Mouse (Mus musculus) bone marrow, adult 2 months (tissue): ENCODE results near the gene Tmem255b. TPM values are rescaled to one million over a fixed set of nuclear protein-coding genes. Genes with fewer than 3 reads are reported as not detected.

Experiments
- H3K27ac ChIP-seq: fragments of 200-500 bp; 2 replicates; pipeline ENCODE4 v1.5.1; 2012; ENCODE audit warnings: low read depth, mild to moderate bottlenecking, control low read depth, inconsistent platforms, low read length; ENCODE audit not compliant: control insufficient read depth, poor library complexity, insufficient read depth
- H3K4me1 ChIP-seq: fragments of 200-500 bp; 2 replicates; pipeline ENCODE4 v1.6.1; 2011; ENCODE audit warnings: low read length; ENCODE audit not compliant: control insufficient read depth, insufficient read depth
- H3K4me3 ChIP-seq: fragments of 200-500 bp; replicated peaks from 2 replicates; pipeline ENCODE3; 2011; ENCODE audit warnings: mild to moderate bottlenecking, low read depth, low read length, control low read depth; ENCODE audit not compliant: control insufficient read depth
- CTCF ChIP-seq: fragments of 200-500 bp; IDR thresholded peaks from 2 replicates; pipeline ENCODE4 v1.5.1; 2011; ENCODE audit warnings: low read length, control low read depth; ENCODE audit not compliant: control insufficient read depth, insufficient read depth
- POLR2A ChIP-seq: fragments of 200-500 bp; IDR thresholded peaks from 2 replicates; pipeline ENCODE4 v1.6.1; 2011; ENCODE audit warnings: low read depth, mild to moderate bottlenecking, control low read depth, low read length, borderline replicate concordance; ENCODE audit not compliant: control insufficient read depth
- WGBS: fragments of 180-500 bp; shearing (Covaris S2); methylation state at CpG from one replicate; pipeline ENCODE4 v1.1.7; 2018; 5-methylcytosine and 5-hydroxymethylcytosine counted together
- polyA plus RNA-seq: library from polyadenylated mRNA; stranded (reverse); fragments of >200 nt; gene quantifications from 2 replicates; pipeline ENCODE4 v1.2.4, GENCODE M21; 2011; ENCODE audit warnings: low replicate concordance; ENCODE audit not compliant: missing spikeins, insufficient read depth, insufficient read length

Tmem255b gene
- polyA plus RNA-seq, 1 experiment = not detected

DNA sequence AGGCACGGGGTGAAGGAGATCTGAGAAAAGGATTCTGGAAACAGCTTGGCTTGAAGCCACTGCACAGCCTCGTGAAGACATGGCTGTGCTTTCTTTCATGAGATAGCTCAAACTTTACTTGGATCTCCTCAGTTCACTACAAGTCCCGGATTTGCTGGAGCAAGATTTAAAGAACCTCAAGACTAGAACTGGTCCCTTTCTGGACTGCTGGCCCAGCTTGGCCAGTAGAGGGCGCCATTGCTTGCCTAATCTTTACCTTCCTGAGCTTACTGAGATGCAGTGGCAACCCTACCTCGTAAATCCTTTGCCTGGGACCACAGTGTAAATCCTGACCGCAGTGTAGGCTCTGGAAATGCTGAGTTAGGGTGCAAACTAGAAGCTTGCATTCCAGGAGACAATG, 23.4 kb upstream of the Tmem255b start:
- TF ChIP-seq POLR2A (no peak), CTCF (peak; percentile 81)
- H3K27ac ChIP-seq = no peak overlapping the region
- WGBS = 16% methylated on average over 6 of the region's 6 CpGs
- no peaks in the 10 kb centered on the region for H3K4me1 ChIP-seq
- H3K4me3 ChIP-seq = no peak overlapping the region

DNA sequence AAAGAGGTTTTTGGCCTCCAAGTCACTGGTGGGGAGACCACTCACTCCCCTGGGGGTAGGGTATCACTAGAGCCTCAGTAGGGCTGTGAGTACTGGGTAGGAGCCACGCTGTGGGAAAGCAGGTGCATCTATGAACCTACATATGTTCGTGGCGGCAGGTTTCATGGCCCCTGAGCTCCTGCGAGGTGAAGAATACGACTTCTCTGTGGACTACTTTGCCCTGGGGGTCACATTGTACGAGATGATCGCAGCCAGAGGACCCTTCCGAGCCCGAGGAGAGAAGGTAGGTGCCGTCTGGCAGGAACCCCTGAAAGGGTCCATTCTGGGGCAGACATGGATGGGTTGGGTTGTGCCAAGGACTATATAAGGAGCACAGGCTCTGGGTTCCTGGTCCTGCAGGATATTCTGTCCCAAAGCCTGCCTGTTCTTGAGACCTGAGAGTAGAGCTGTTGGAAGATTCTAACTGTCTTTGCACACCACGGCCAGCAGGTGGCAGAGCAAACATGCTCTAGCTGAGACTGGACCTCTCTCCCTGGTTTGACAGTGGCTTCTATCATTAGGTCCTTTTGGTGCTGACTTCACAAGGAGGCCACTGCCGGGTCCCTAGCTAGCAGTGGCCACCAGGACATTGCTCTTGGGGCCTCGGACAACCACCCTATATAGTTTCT, 22.0 kb upstream of the Tmem255b start:
- H3K27ac ChIP-seq = no peak overlapping the region
- 51% methylated on average over 13 of the region's 13 CpGs for WGBS
- no peak for TF ChIP-seq POLR2A
- TF ChIP-seq CTCF = peak; percentile 92
- no peak overlapping the region for H3K4me3 ChIP-seq
- no peaks in the 10 kb centered on the region for H3K4me1 ChIP-seq

DNA sequence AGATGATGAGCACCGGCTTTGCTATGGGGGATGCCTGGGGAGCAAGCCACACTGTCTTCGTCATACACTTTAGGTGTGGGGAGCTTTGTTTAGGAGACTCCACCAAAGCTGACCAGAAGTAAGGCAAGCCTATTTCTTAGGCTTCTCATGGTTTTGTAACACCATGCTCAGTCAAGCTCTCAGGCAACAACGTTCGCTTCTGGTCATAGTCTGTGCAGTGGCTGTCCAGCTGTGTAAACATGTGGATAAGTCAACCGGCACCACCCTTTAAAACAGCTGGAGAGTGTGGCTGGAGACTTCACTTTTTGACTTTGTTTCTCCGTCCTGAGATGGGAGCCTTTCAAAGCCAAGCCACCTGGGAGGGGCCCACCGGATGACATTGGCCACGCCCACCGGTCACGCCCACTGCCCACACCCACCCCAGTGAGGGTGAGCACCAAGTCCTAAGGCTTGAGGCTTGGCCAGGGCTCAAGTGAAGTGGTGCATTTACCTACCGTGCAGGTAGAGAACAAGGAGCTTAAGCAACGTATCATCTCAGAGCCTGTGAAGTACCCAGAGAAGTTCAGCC, 21.1 kb upstream of the Tmem255b start:
- 58% methylated on average over 12 of the region's 12 CpGs for WGBS
- no peak for TF ChIP-seq CTCF
- TF ChIP-seq POLR2A = no peak
- Histone ChIP-seq H3K4me1 (no peaks in the 10 kb centered on the region), H3K27ac (no peak overlapping the region), H3K4me3 (no peak overlapping the region)

DNA sequence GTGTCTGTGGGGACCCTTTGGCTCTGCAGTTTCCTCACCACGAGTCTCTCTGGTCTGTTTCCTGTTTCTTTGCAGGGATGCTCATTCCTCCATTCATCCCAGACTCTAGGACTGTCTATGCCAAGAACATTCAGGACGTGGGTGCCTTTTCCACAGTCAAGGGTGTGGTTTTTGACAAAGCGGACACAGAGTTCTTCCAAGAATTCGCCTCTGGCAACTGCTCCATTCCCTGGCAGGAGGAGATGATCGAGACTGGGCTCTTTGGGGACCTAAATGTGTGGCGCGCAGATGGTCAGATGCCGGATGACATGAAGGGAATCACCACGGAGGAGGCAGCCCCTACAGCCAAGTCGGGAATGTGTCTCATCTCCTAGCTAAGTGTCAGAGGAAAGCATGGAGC, 19.1 kb upstream of the Tmem255b start:
- no peak for TF ChIP-seq CTCF
- TF ChIP-seq POLR2A = no peak
- no peak overlapping the region for H3K27ac ChIP-seq
- WGBS = 61% methylated on average over 10 of the region's 10 CpGs
- H3K4me3 ChIP-seq = no peak overlapping the region
- no peaks in the 10 kb centered on the region for H3K4me1 ChIP-seq

DNA sequence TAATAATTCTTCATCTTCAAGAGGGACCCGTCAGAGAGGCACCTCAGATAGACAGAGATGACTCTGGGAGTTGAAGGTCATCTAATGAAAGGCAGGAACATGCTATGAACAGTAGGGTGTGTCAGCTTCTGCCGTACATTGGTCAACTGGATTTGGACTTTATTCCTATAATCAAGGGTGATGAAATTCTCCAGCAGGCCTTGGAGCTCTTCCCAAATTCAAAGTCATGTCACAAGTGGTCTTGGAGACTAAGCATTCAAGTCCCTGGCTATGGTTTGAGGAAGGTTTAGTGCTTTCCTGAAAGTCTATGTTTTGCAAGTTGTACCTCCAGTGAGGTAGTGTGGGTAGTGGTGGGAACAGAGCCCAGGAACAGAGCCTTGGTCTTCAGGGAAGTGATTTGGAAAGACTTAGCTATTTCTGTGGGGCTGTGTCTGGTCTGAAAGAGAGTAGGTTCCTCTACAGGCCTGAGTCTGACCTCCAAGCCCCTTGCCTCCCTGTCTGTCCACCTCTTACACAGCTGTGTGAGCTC, 15.8 kb upstream of the Tmem255b start:
- no peak overlapping the region for H3K4me3 ChIP-seq
- no peak for TF ChIP-seq CTCF
- no peak for TF ChIP-seq POLR2A
- 74% methylated on average over 2 of the region's 2 CpGs for WGBS
- no peaks in the 10 kb centered on the region for H3K4me1 ChIP-seq
- H3K27ac ChIP-seq = no peak overlapping the region

DNA sequence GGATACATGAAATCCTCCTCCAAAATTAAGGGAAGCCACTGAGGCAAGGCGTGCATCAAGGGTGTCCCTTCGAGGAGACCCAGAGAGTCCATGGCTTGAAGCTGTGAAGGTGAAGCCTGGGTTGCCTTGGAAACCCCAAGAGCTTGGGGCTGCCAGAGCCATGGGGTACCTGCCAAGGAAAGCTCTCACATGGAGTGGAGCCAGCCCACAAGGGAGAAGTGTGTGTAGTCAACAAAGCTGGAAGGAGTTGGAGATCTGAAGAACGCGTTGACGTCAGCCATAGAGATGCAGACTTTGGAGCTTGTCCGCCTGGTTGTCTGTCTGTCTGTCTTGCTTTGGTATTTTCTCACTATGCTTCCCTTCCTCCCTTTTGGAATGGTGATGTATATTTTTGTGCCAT, 14.0 kb upstream of the Tmem255b start:
- Histone ChIP-seq H3K4me1 (no peaks in the 10 kb centered on the region), H3K27ac (no peak overlapping the region), H3K4me3 (no peak overlapping the region)
- TF ChIP-seq POLR2A = no peak
- no peak for TF ChIP-seq CTCF
- 82% methylated on average over 6 of the region's 6 CpGs for WGBS

DNA sequence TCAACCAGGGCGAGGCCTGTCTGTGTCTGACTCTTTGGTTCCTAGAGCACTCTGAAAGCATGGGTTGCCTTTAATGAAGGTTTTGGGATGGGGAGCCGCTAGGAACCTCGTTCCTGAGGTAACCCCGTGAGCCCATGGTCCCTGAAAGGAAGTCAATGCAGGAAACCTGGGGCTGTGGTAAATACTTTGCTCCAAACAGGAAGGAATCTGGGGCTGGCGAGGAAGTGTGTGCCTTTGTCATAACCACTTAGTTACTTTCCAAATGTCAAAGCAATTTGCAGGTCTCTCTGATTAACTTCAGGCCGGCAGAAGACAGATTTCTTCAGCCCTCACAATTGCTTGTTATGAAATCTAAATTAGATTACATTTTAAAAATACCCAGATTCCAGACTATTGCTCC, 7.6 kb upstream of the Tmem255b start:
- TF ChIP-seq POLR2A (no peak), CTCF (no peak)
- WGBS = 7% methylated on average over 6 of the region's 6 CpGs
- Histone ChIP-seq H3K4me1 (no peaks in the 10 kb centered on the region), H3K4me3 (no peak overlapping the region), H3K27ac (no peak overlapping the region)

DNA sequence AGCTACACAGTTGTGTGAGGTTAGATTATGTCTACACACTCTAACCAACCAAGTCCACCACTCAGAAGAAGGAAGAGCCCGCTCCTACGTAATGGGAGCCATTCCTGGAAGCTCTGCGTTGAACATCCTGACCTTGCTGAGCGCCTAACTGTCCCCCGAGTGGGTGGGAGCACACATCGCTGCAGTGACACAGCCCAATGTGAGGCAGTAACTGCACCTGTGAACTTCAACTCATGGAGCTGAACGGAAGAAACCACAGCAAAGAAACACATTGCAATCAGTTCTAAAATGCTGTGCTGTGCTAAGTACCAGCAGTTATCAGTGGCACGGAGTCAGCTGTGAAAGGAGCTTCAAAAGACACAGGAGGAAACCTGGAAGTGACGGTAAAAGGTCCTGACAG, 6.8 kb upstream of the Tmem255b start:
- TF ChIP-seq CTCF (no peak), POLR2A (no peak)
- no peaks in the 10 kb centered on the region for H3K4me1 ChIP-seq
- WGBS = 28% methylated on average over 9 of the region's 9 CpGs
- no peak overlapping the region for H3K4me3 ChIP-seq
- H3K27ac ChIP-seq = no peak overlapping the region

DNA sequence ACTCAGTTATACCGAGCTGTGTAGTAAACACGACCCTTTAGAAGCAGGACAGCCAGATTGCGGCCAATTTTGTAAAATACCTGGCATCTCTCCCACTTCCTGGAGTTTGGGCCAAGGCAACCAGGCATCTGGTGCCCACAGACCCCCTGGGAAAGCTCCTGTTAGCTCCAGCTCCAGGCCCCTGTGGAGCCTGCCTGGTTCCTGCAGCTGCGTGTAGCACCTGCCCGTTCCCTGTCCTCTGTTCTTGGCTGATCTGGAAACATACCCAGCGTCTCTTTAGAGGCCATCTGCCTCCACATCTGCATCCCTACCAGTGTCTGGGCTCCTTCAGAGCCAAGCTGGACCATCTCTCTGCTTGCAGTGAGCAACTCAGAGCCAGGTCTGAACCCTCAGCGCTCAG, 4.6 kb upstream of the Tmem255b start:
- WGBS = 69% methylated on average over 7 of the region's 7 CpGs
- TF ChIP-seq CTCF = no peak
- no peak for TF ChIP-seq POLR2A
- Histone ChIP-seq H3K4me1 (no peaks in the 10 kb centered on the region), H3K27ac (no peak overlapping the region), H3K4me3 (no peak overlapping the region)

DNA sequence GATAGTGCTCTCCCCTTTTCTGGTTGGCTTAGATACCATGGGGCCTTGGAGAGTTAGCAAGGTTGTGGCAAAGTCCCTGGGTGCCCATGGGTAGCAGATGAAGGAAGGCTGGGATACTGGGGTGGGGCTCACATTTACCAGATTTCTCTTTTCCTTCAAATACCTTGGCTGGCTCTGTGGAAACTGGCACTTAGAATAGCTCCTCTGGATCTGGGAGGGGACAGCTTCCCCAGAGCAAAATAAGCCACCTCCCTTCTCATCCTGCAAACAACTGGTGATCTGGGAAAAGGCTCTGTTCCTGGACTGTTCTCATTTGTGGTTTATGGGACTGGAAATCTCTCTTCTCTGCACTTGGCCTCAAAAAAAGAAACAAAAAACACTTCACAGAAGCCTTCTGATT, 4.1 kb upstream of the Tmem255b start:
- no peaks in the 10 kb centered on the region for H3K4me1 ChIP-seq
- no peak overlapping the region for H3K27ac ChIP-seq
- TF ChIP-seq POLR2A (no peak), CTCF (no peak)
- H3K4me3 ChIP-seq = no peak overlapping the region
